Mouse (Mus musculus) small intestine, adult 2 months (tissue): ENCODE measurements around the gene Nenf. TPM values are rescaled to one million over a fixed set of nuclear protein-coding genes. Genes with fewer than 3 reads are reported as not detected.

Experiments
- H3K27ac ChIP-seq: fragments of 200-500 bp; 2 replicates; pipeline ENCODE4 v1.5.1; 2012; ENCODE audit warnings: low read depth, low read length, control low read depth, inconsistent platforms; ENCODE audit not compliant: insufficient read depth
- H3K27me3 ChIP-seq: fragments of 200-500 bp; 2 replicates; pipeline ENCODE4 v1.6.1; 2012; ENCODE audit warnings: mild to moderate bottlenecking, moderate library complexity, low read length, inconsistent platforms; ENCODE audit not compliant: control insufficient read depth, insufficient read depth
- H3K36me3 ChIP-seq: fragments of 200-500 bp; 2 replicates; pipeline ENCODE4 v1.6.1; 2012; ENCODE audit warnings: mild to moderate bottlenecking, low read length, control low read depth, inconsistent platforms; ENCODE audit not compliant: control insufficient read depth, insufficient read depth
- H3K4me1 ChIP-seq: fragments of 200-500 bp; 2 replicates; pipeline ENCODE4 v1.6.1; 2012; ENCODE audit warnings: low read length, inconsistent platforms, mixed read lengths; ENCODE audit not compliant: control insufficient read depth, insufficient read depth, insufficient read length
- H3K4me3 ChIP-seq: fragments of 200-500 bp; 2 replicates; pipeline ENCODE4 v1.5.1; 2012; ENCODE audit warnings: low read depth, mild to moderate bottlenecking, control low read depth, inconsistent platforms, low read length, moderate library complexity
- CTCF ChIP-seq: fragments of 200-500 bp; IDR thresholded peaks from 2 replicates; pipeline ENCODE4 v1.5.1; 2012; ENCODE audit warnings: low read depth, mild to moderate bottlenecking, control low read depth, inconsistent platforms, low read length, moderate library complexity, mixed read lengths; ENCODE audit not compliant: insufficient replicate concordance, insufficient read length; ENCODE audit errors: extremely low read depth
- POLR2A ChIP-seq: fragments of 200-500 bp; IDR thresholded peaks from 2 replicates; pipeline ENCODE4 v1.6.1; 2012; ENCODE audit warnings: low read depth, mild to moderate bottlenecking, control low read depth, inconsistent platforms, low read length, moderate library complexity
- WGBS: fragments of 180-500 bp; shearing (Covaris S2); methylation state at CpG from one replicate; pipeline ENCODE4 v1.1.7; 2018; 5-methylcytosine and 5-hydroxymethylcytosine counted together
- polyA plus RNA-seq: library from polyadenylated mRNA; depleted of rRNA; stranded (reverse); fragments of >200 nt; gene quantifications from 2 replicates; pipeline ENCODE4 v1.2.3, GENCODE M21; 2012

Gene Nenf
- polyA plus RNA-seq, 1 experiment: 59.7 TPM

DNA sequence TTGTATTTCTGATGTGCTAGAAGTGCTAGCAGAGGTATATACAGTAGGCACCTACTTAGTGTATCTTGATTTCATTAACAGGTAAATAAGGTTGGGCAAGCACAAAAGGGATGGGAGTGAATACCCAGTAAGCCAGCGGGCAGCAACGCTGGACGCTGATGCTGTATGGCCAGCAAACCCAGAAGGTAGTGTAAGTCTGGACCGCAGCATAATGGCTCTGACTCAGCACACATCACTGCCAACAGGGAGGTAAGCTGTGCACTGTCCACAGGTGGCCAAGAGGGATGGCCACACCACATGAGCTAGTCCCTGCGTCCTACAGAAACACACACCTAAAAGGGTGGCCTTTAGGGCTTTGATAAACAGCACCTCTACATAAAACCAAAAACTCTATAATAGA is 32.4 kb upstream of the Nenf start:
- Histone ChIP-seq H3K36me3 (peaks cover 52% of the 10 kb centered on the region), H3K27ac (no peak overlapping the region), H3K27me3 (no peaks in the 10 kb centered on the region), H3K4me1 (no peaks in the 10 kb centered on the region), H3K4me3 (no peak overlapping the region)
- TF ChIP-seq POLR2A (no peak), CTCF (no peak)
- 93% methylated on average over 5 of the region's 5 CpGs for WGBS

DNA sequence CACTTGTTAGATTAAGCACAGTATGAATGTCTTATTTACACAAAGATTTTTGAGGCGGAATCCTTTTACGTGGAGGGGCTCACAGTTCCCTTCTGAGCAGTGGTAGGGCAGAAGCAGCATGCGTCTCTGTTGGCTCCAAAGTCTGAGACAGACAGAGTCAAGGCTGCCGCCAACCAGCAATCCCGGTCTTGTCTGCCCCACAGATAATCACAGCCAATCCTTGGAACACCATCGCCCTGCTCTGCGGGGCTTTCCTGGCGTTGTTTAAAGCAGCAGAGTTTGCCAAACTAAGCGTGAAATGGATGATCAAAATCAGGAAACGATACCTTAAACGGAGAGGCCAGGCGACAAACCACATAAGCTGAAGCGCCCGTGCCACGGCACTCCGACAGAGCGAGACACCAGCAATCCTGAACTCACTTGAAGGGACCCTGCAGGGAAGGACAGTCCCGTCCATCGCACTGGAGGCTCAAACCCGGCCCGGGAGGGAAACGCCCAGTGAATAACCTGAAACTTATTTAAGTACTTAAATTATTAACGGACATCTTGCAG is 31.6 kb upstream of the Nenf start:
- no peaks in the 10 kb centered on the region for H3K27me3 ChIP-seq
- H3K4me3 ChIP-seq: no peak overlapping the region
- H3K27ac ChIP-seq: no peak overlapping the region
- H3K36me3 ChIP-seq: peaks cover 46% of the 10 kb centered on the region
- H3K4me1 ChIP-seq: no peaks in the 10 kb centered on the region
- TF ChIP-seq CTCF (no peak), POLR2A (no peak)
- 79% methylated on average over 23 of the region's 23 CpGs for WGBS

DNA sequence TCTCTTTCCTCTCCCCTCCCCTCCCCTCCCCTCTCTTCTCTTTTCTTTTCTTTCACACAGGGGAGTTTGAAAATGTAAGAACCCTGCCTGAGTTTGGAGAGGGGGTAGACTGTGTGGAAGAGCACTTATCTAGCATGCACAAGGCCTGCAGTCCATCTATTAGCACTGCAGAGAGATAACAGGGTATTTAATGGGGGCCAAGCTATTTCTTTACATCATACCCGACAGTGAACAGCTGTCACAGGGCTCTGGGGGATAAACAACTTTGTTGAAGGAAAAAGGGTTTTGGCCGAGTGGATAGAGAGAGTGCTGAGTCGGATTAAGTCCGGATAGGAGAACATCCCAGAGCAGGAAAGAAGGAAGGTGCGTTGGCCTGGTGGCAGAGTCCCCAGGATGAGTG is 31.0 kb upstream of the Nenf start:
- H3K4me3 ChIP-seq: no peak overlapping the region
- H3K4me1 ChIP-seq: no peaks in the 10 kb centered on the region
- 68% methylated on average over 5 of the region's 5 CpGs for WGBS
- H3K27ac ChIP-seq: no peak overlapping the region
- H3K27me3 ChIP-seq: no peaks in the 10 kb centered on the region
- peaks cover 41% of the 10 kb centered on the region for H3K36me3 ChIP-seq
- no peak for TF ChIP-seq POLR2A
- TF ChIP-seq CTCF: no peak

DNA sequence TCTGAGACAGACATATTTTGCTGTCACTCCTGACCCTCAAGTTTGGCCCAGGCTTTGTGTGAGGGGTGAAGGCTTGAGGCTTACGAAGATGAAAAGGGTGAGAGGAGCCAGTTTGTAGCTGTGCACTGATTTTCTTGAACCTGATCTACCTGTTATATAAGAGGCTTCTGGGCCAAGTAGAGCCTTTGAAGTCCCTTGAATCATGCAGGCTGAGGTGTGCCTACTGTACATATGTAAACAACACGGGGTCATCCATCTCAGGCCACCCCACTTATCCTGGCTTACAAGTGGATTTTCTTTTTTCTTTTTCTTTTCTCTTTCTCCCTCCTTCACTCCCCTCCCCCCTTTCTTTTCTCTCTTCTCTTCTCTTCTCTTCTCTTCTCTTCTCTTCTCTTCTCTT is 30.6 kb upstream of the Nenf start:
- WGBS: 70% methylated on average over 2 of the region's 2 CpGs
- peaks cover 37% of the 10 kb centered on the region for H3K36me3 ChIP-seq
- no peak for TF ChIP-seq POLR2A
- TF ChIP-seq CTCF: no peak
- H3K4me3 ChIP-seq: no peak overlapping the region
- no peaks in the 10 kb centered on the region for H3K27me3 ChIP-seq
- no peak overlapping the region for H3K27ac ChIP-seq
- H3K4me1 ChIP-seq: no peaks in the 10 kb centered on the region

DNA sequence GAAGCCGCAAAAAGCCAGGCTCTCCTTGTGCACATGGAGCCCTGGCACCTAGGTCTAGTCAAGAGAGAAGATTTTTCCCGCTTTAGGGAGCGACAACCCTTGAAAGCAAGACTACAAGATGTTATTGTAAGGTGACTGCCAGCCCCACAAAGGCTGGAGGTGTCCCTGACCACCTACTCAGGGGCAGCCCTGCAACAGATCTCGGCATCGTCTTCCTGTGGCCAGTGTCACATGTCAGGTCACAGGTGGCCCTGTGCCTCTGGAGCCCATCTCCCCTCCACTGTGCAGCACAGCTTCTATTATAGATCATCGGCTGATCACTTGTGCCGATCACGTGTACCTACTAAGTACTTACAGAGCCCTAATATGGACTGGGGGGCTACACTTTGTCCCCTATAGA is 29.6 kb upstream of the Nenf start:
- Histone ChIP-seq H3K27ac (no peak overlapping the region), H3K4me3 (no peak overlapping the region), H3K4me1 (no peaks in the 10 kb centered on the region), H3K36me3 (peaks cover 30% of the 10 kb centered on the region), H3K27me3 (no peaks in the 10 kb centered on the region)
- WGBS: 91% methylated on average over 8 of the region's 8 CpGs
- TF ChIP-seq CTCF: no peak
- TF ChIP-seq POLR2A: no peak

DNA sequence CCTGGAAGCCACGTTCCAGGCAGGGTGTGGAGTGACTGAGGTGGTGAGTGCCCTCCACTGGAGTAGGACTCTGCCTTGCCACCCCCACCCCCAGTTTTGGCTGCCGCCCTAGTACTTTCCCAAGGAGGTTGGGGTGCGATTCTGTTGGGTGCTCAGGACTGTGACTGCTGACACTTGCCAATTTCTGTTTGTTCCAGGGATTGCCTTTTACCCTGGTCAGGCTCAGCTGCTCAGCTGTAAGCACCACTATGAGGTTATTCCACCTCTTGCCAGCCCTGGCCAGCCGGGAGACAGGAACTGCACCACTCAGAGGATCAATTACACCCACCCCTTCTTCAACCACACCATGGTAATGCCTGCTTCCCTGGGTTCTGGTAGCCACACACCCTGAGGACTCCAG is 22.5 kb upstream of the Nenf start:
- TF ChIP-seq POLR2A: no peak
- no peak for TF ChIP-seq CTCF
- Histone ChIP-seq H3K36me3 (peaks cover 13% of the 10 kb centered on the region; the same call in 1 of the 2 replicates), H3K4me3 (no peak overlapping the region), H3K4me1 (no peaks in the 10 kb centered on the region), H3K27me3 (no peaks in the 10 kb centered on the region), H3K27ac (no peak overlapping the region)
- WGBS: 91% methylated on average over 4 of the region's 4 CpGs

DNA sequence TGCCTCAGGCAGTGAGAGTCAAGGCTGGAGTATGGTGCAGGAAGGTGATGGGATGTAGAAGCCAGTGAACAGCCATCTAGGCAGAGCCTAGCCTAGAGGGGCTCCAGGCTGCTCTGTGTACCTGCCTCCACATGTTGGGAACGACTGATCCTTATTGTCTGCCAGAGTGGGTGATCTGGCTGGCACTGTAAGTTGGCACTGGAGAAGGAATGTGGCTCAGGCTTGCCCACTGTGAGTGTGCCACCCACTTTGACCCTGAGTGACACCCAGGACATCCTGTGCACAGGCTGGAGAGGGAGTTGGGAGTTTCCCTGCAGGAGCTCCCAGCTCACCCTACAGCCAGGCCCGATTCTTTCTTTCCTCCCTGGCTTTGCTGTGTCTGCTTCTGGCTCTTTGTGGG is 21.9 kb upstream of the Nenf start:
- TF ChIP-seq POLR2A (no peak), CTCF (no peak)
- Histone ChIP-seq H3K27ac (no peak overlapping the region), H3K36me3 (peaks cover 13% of the 10 kb centered on the region; the same call in 1 of the 2 replicates), H3K4me3 (no peak overlapping the region), H3K4me1 (no peaks in the 10 kb centered on the region), H3K27me3 (no peaks in the 10 kb centered on the region)
- WGBS: 92% methylated on average over 2 of the region's 2 CpGs
